Comparison of ENCODE assay signal across 8 mouse cellular contexts in genomic region chr10:80620796-80621689, GRCm38 (mm10). TPM values are rescaled to one million over a fixed set of nuclear protein-coding genes. Genes with fewer than 3 reads are reported as not detected.
DNase-seq lines count a peak whose midpoint lies in the region; ATAC-seq and TF ChIP-seq lines count a peak whose summit lies in the region.

No protein-coding gene starts in this region.

- H3K36me3 ChIP-seq in thymus, adult 2 months (ENCODE audit: control insufficient read depth, insufficient read depth, low read length) = no peaks in the 10 kb centered on the region
- no peaks in the 10 kb centered on the region for H3K36me3 ChIP-seq in intestine, embryonic 15.5 days
- H3K36me3 ChIP-seq in neural tube, embryonic 15.5 days = peaks cover 4% of the 10 kb centered on the region; the same call in 1 of the 2 replicates

- no peak for ATAC-seq in intestine, embryonic 15.5 days
- no peak for ATAC-seq in neural tube, embryonic 15.5 days (ENCODE audit: low FRiP score)

- no peak for TF ChIP-seq POLR2A in thymus, adult 2 months (IDR thresholded peaks at IDR 0.05; ENCODE audit: control insufficient read depth, extremely low read depth, insufficient read depth, low read length, poor library complexity)

- intact Hi-C loops in heart, postnatal 25 days (cut with DNase I) = loop anchor here (2.0 kb wide), 1 partner anchor 18 kb away; the partner anchor contains the start of genes Adat3 and Scamp4

- H3K27ac ChIP-seq in thymus, adult 2 months (ENCODE audit: control insufficient read depth, insufficient read depth, low read length) = peak overlapping the region; percentile 28; the same call in 1 of the 2 replicates
- H3K27ac ChIP-seq in intestine, embryonic 15.5 days = peak overlapping the region; percentile 96
- H3K27ac ChIP-seq in neural tube, embryonic 15.5 days (replicated peaks) = peak overlapping the region; percentile 93

- H3K9ac ChIP-seq in intestine, embryonic 15.5 days = peak overlapping the region; percentile 51
- peak overlapping the region; percentile 51 for H3K9ac ChIP-seq in neural tube, embryonic 15.5 days (replicated peaks)

- no peaks in the 10 kb centered on the region for H3K27me3 ChIP-seq in thymus, adult 2 months (ENCODE audit: control insufficient read depth, insufficient read depth, low read length)
- no peaks in the 10 kb centered on the region for H3K27me3 ChIP-seq in intestine, embryonic 15.5 days (replicated peaks)
- no peaks in the 10 kb centered on the region for H3K27me3 ChIP-seq in neural tube, embryonic 15.5 days (replicated peaks)

- H3K4me3 ChIP-seq in thymus, adult 2 months (ENCODE audit: control insufficient read depth, insufficient read depth, low read length) = no peak overlapping the region; the same call in 1 of the 2 replicates
- H3K4me3 ChIP-seq in intestine, embryonic 15.5 days (replicated peaks) = peak overlapping the region; percentile 88
- peak overlapping the region; percentile 86 for H3K4me3 ChIP-seq in neural tube, embryonic 15.5 days (replicated peaks)

- no peak for TF ChIP-seq CTCF in thymus, adult 2 months (IDR thresholded peaks at IDR 0.05; ENCODE audit: borderline replicate concordance, control insufficient read depth, extremely low read depth, insufficient read depth, low read length, poor library complexity)

- H3K9me3 ChIP-seq in intestine, embryonic 15.5 days = no peaks in the 10 kb centered on the region
- H3K9me3 ChIP-seq in neural tube, embryonic 15.5 days (replicated peaks) = no peaks in the 10 kb centered on the region

- 72% methylated on average over 16 of the region's 16 CpGs for WGBS in thymus, adult 2 months
- 49% methylated on average over 16 of the region's 16 CpGs for WGBS in intestine, embryonic 15.5 days
- 49% methylated on average over 16 of the region's 16 CpGs for WGBS in neural tube, embryonic 15.5 days

- H3K4me2 ChIP-seq in intestine, embryonic 15.5 days (replicated peaks) = peak overlapping the region; percentile 77
- H3K4me2 ChIP-seq in neural tube, embryonic 15.5 days = peak overlapping the region; percentile 69

- peak; percentile 96 for DNase-seq in heart, adult 11 months
- DNase-seq in heart, postnatal 25 days (ENCODE audit: low spot score) = no peak
- no peak for DNase-seq in thymus, adult 2 months
- DNase-seq in thymus, postnatal 10 days (ENCODE audit: low spot score in 2 of 2) = no peak
- no peak for DNase-seq in layer of hippocampus, adult 9-10 months (ENCODE audit: low spot score)
- no peak for DNase-seq in kidney, adult 8-10 months

- peaks cover 32% of the 10 kb centered on the region for H3K4me1 ChIP-seq in thymus, adult 2 months (replicated peaks; ENCODE audit: control insufficient read depth, insufficient read depth, low read length)
- peaks cover 29% of the 10 kb centered on the region for H3K4me1 ChIP-seq in intestine, embryonic 15.5 days (replicated peaks)
- peaks cover 39% of the 10 kb centered on the region for H3K4me1 ChIP-seq in neural tube, embryonic 15.5 days

RNA-seq across cellular contexts. Expression of gene Csnk1g2, which starts 1.6 kb away (rescaled TPM):
- total RNA-seq in heart, postnatal 25 days (2021) = 100 to 1,000 TPM; 116 TPM
- 492 and 499 TPM in 2 replicates for polyA plus RNA-seq in thymus, adult 2 months (2012; rRNA removed)
- 134 and 152 TPM in 2 replicates for polyA plus RNA-seq in intestine, embryonic 15.5 days (2015; fragmentation: Nextera tagmentation; extraction: Ambion mirVana)
- 106 and 118 TPM in 2 replicates for polyA plus RNA-seq in neural tube, embryonic 15.5 days (2015; fragmentation: Nextera tagmentation; extraction: Ambion mirVana)

RNA-seq across cellular contexts. Expression of gene Gm49322, which starts 15.2 kb away (rescaled TPM):
- under 1 TPM; 0.52 to 0.59 TPM for total RNA-seq in heart, postnatal 25 days (2021)
- polyA plus RNA-seq in thymus, adult 2 months (2012; rRNA removed) = 7.5 and 8.1 TPM in 2 replicates
- polyA plus RNA-seq in intestine, embryonic 15.5 days (2015; fragmentation: Nextera tagmentation; extraction: Ambion mirVana) = 3.9 and 4.1 TPM in 2 replicates
- polyA plus RNA-seq in neural tube, embryonic 15.5 days (2015; fragmentation: Nextera tagmentation; extraction: Ambion mirVana) = 3.0 and 3.2 TPM in 2 replicates

RNA-seq across cellular contexts. Expression of gene Adat3, which starts 18.4 kb away (rescaled TPM):
- total RNA-seq in heart, postnatal 25 days (2021) = 1 to 10 TPM in 1 of 2 experiments, under 1 TPM in 1; 0.84 to 1.2 TPM
- polyA plus RNA-seq in thymus, adult 2 months (2012; rRNA removed) = 42.9 and 48.2 TPM in 2 replicates
- 6.4 and 6.6 TPM in 2 replicates for polyA plus RNA-seq in intestine, embryonic 15.5 days (2015; fragmentation: Nextera tagmentation; extraction: Ambion mirVana)
- 5.0 and 7.0 TPM in 2 replicates for polyA plus RNA-seq in neural tube, embryonic 15.5 days (2015; fragmentation: Nextera tagmentation; extraction: Ambion mirVana)

RNA-seq across cellular contexts. Expression of gene Scamp4, which starts 18.4 kb away (rescaled TPM):
- 10 to 100 TPM; 21.0 to 21.7 TPM for total RNA-seq in heart, postnatal 25 days (2021)
- polyA plus RNA-seq in thymus, adult 2 months (2012; rRNA removed) = 151 and 156 TPM in 2 replicates
- polyA plus RNA-seq in intestine, embryonic 15.5 days (2015; fragmentation: Nextera tagmentation; extraction: Ambion mirVana) = 105 and 114 TPM in 2 replicates
- 68.2 and 79.8 TPM in 2 replicates for polyA plus RNA-seq in neural tube, embryonic 15.5 days (2015; fragmentation: Nextera tagmentation; extraction: Ambion mirVana)

RNA-seq across cellular contexts. Expression of gene Abhd17a, which starts 30.9 kb away (rescaled TPM):
- total RNA-seq in heart, postnatal 25 days (2021) = 10 to 100 TPM; 50.1 to 51.1 TPM
- polyA plus RNA-seq in thymus, adult 2 months (2012; rRNA removed) = 310 and 359 TPM in 2 replicates
- 95.7 and 101 TPM in 2 replicates for polyA plus RNA-seq in intestine, embryonic 15.5 days (2015; fragmentation: Nextera tagmentation; extraction: Ambion mirVana)
- polyA plus RNA-seq in neural tube, embryonic 15.5 days (2015; fragmentation: Nextera tagmentation; extraction: Ambion mirVana) = 148 and 152 TPM in 2 replicates

Comparison
In these comparisons a context has a peak if more than half of its experiments do, and no peak if none do; other contexts are left out.
1. H3K27ac ChIP-seq: peak in every context shown above with its lines; median percentile 96 in intestine, embryonic 15.5 days; 93 in neural tube, embryonic 15.5 days; 28 in thymus, adult 2 months.